Mouse (Mus musculus): ENCODE measurements around the gene Slc12a8. TPM values are rescaled to one million over a fixed set of nuclear protein-coding genes. Genes with fewer than 3 reads are reported as not detected.

The Slc12a8 gene
- total RNA-seq (2014; rRNA removed; ENCODE audit: low replicate concordance) (0.42 and 1.4 TPM in 2 replicates), polyA plus RNA-seq (2015; fragmentation: Nextera tagmentation; extraction: Ambion mirVana) (1.0 TPM in 2 replicates)

GRCm38 (mm10) chr16:33516807-33517565, at the start of gene Slc12a8:
Gene Slc12a8, plus strand, starts transcription at chr16:33517328.
- Histone ChIP-seq H3K9me3 (replicated peaks; ENCODE audit: control insufficient read depth, low read length) (no peaks in the 10 kb centered on the region), H3K4me2 (ENCODE audit: low read depth, low read length) (peak within 1 kb of the TSS; percentile 94), H3K36me3 (replicated peaks; ENCODE audit: control insufficient read depth, insufficient read depth, low read length) (no peaks in the 10 kb centered on the region), H3K4me3 (ENCODE audit: low read depth, low read length) (peak within 1 kb of the TSS; percentile 50), H3K27ac (ENCODE audit: low read depth) (no peak within 1 kb of the TSS), H3K4me1 (ENCODE audit: control insufficient read depth, insufficient read depth) (peaks cover 13% of the 10 kb centered on the region), H3K27me3 (ENCODE audit: control insufficient read depth, insufficient read depth, low read length) (no peaks in the 10 kb centered on the region), H3K9ac (replicated peaks; ENCODE audit: low read depth, low read length) (peak within 1 kb of the TSS; percentile 62)
- DNase-seq (ENCODE audit: low spot score) (peak; percentile 18), ATAC-seq (ENCODE audit: insufficient read depth, low read depth) (peak; percentile 49; the same call in 1 of the 2 replicates)
- 5% methylated on average over 25 of the region's 27 CpGs for WGBS
- no peak for TF ChIP-seq CTCF (IDR thresholded peaks at IDR 0.05; ENCODE audit: low read depth)
- TF ChIP-seq EP300 (IDR thresholded peaks at IDR 0.05; ENCODE audit: low read depth): no peak

DNA sequence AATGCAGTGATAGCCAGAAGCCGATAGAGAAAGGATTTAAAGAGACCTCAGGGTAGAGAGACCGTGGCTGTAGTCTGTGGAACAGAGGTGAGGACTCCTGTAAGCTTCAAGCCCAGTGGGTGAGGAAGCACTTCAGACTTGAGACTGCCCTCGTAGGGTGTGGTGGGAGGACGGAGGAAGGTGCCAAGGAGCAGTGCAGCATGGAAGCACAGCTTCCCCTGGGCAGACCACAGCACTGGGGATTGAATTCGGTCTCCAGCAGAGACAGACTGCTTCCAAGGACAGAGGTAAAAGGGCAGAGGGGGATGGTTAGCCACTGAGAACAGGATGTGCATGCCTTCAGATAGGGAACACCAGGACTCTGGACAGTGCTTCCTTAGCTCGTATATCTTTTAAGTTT, 49.7 kb upstream of the Slc12a8 start:
- Histone ChIP-seq H3K9ac (replicated peaks; ENCODE audit: low read depth, low read length) (no peak overlapping the region), H3K4me3 (ENCODE audit: low read depth, low read length) (no peak overlapping the region), H3K36me3 (replicated peaks; ENCODE audit: control insufficient read depth, insufficient read depth, low read length) (peaks cover 9% of the 10 kb centered on the region), H3K4me1 (ENCODE audit: control insufficient read depth, insufficient read depth) (0 out of 2 replicates have a peak, but pooled peaks cover 6% of the 10 kb centered on the region), H3K9me3 (replicated peaks; ENCODE audit: control insufficient read depth, low read length) (no peaks in the 10 kb centered on the region), H3K27ac (ENCODE audit: low read depth) (peak overlapping the region; percentile 48; the same call in 1 of the 2 replicates), H3K4me2 (ENCODE audit: low read depth, low read length) (no peak overlapping the region), H3K27me3 (ENCODE audit: control insufficient read depth, insufficient read depth, low read length) (no peaks in the 10 kb centered on the region)
- ATAC-seq (ENCODE audit: insufficient read depth, low read depth): no peak
- 55% methylated on average over 6 of the region's 6 CpGs for WGBS
- no peak for DNase-seq (ENCODE audit: low spot score)
- TF ChIP-seq EP300 (IDR thresholded peaks at IDR 0.05; ENCODE audit: low read depth): no peak
- no peak for TF ChIP-seq CTCF (IDR thresholded peaks at IDR 0.05; ENCODE audit: low read depth)

DNA sequence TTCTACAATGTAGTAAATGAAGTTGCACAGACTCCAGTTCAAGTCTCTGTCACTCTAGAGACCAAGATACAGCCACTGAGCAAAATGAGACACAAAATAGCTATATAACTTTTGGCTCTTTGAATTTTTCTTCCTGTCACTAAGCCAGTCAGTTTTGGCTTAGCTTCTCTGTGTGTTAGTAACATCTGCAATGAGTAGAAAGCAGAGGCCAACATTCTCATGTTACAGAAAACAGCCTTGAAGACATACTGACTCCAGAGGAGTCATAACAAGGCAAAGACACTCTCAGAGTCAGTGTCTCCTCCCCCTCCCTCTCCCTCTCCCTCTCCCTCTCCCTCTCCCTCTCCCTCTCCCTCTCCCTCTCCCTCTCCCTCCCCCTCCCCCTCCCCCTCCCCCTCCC, 47.2 kb upstream of the Slc12a8 start:
- Histone ChIP-seq H3K4me3 (ENCODE audit: low read depth, low read length) (no peak overlapping the region), H3K4me1 (ENCODE audit: control insufficient read depth, insufficient read depth) (no peaks in the 10 kb centered on the region), H3K36me3 (replicated peaks; ENCODE audit: control insufficient read depth, insufficient read depth, low read length) (peaks cover 18% of the 10 kb centered on the region), H3K9ac (replicated peaks; ENCODE audit: low read depth, low read length) (no peak overlapping the region), H3K4me2 (ENCODE audit: low read depth, low read length) (no peak overlapping the region), H3K27ac (ENCODE audit: low read depth) (no peak overlapping the region), H3K27me3 (ENCODE audit: control insufficient read depth, insufficient read depth, low read length) (no peaks in the 10 kb centered on the region), H3K9me3 (replicated peaks; ENCODE audit: control insufficient read depth, low read length) (no peaks in the 10 kb centered on the region)
- ATAC-seq (ENCODE audit: insufficient read depth, low read depth) (no peak), DNase-seq (ENCODE audit: low spot score) (no peak)
- TF ChIP-seq EP300 (IDR thresholded peaks at IDR 0.05; ENCODE audit: low read depth): no peak
- no peak for TF ChIP-seq CTCF (IDR thresholded peaks at IDR 0.05; ENCODE audit: low read depth)

DNA sequence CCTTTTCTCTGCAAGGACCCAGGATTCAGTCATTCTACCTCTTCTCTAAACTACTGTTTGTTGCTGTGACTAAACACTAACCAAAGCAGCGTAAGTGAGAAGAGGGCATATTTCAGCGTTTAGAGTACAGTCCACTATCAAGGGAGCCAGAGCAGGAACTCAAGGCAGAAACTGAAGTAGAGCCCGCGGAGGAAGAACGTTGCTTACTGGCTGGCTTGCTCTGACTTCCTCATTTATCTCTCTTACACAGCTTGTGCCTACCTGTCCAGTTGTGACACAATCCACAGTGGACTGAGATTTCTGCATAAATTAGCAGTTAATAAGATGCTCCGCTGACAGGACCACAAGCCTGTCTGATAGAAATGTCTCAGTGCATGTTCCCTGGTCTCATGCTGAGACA, 42.7 kb upstream of the Slc12a8 start:
- TF ChIP-seq CTCF (IDR thresholded peaks at IDR 0.05; ENCODE audit: low read depth) (no peak), EP300 (IDR thresholded peaks at IDR 0.05; ENCODE audit: low read depth) (no peak)
- Histone ChIP-seq H3K4me2 (ENCODE audit: low read depth, low read length) (no peak overlapping the region), H3K27me3 (ENCODE audit: control insufficient read depth, insufficient read depth, low read length) (no peaks in the 10 kb centered on the region), H3K9me3 (replicated peaks; ENCODE audit: control insufficient read depth, low read length) (no peaks in the 10 kb centered on the region), H3K36me3 (replicated peaks; ENCODE audit: control insufficient read depth, insufficient read depth, low read length) (peaks cover 40% of the 10 kb centered on the region), H3K27ac (ENCODE audit: low read depth) (no peak overlapping the region), H3K9ac (replicated peaks; ENCODE audit: low read depth, low read length) (no peak overlapping the region), H3K4me1 (ENCODE audit: control insufficient read depth, insufficient read depth) (no peaks in the 10 kb centered on the region), H3K4me3 (ENCODE audit: low read depth, low read length) (no peak overlapping the region)
- DNase-seq (ENCODE audit: low spot score) (no peak), ATAC-seq (ENCODE audit: insufficient read depth, low read depth) (no peak)
- 94% methylated on average over 6 of the region's 6 CpGs for WGBS

- ATAC-seq (ENCODE audit: insufficient read depth, low read depth): no peak
- DNase-seq (ENCODE audit: low spot score): no peak
- Histone ChIP-seq H3K27ac (ENCODE audit: low read depth) (no peak overlapping the region), H3K9me3 (replicated peaks; ENCODE audit: control insufficient read depth, low read length) (no peaks in the 10 kb centered on the region), H3K9ac (replicated peaks; ENCODE audit: low read depth, low read length) (no peak overlapping the region), H3K4me1 (ENCODE audit: control insufficient read depth, insufficient read depth) (no peaks in the 10 kb centered on the region), H3K36me3 (replicated peaks; ENCODE audit: control insufficient read depth, insufficient read depth, low read length) (peaks cover 39% of the 10 kb centered on the region), H3K27me3 (ENCODE audit: control insufficient read depth, insufficient read depth, low read length) (no peaks in the 10 kb centered on the region), H3K4me3 (ENCODE audit: low read depth, low read length) (no peak overlapping the region), H3K4me2 (ENCODE audit: low read depth, low read length) (no peak overlapping the region)
- TF ChIP-seq CTCF (IDR thresholded peaks at IDR 0.05; ENCODE audit: low read depth) (no peak), EP300 (IDR thresholded peaks at IDR 0.05; ENCODE audit: low read depth) (no peak)
These were observed 37.2 kb upstream of the Slc12a8 start for GRCm38 (mm10) chr16:33479926-33480325.

Data from heart, postnatal 0 days (tissue).